Mouse (Mus musculus) spleen, postnatal 10 days (tissue): ENCODE data around the gene Amigo3.
"Not testable (repeated sequence)": the region's sequence is repeated elsewhere in the genome, so short reads cannot be mapped to it uniquely, and the experiment has no call there.

Experiments used
- DNase-seq, 2 experiments: peaks; one replicate each; pipeline ENCODE4 v3.0.0; 2021 to 2022; ENCODE audit warnings: low spot score in 2 of 2

Gene Amigo3

DNA sequence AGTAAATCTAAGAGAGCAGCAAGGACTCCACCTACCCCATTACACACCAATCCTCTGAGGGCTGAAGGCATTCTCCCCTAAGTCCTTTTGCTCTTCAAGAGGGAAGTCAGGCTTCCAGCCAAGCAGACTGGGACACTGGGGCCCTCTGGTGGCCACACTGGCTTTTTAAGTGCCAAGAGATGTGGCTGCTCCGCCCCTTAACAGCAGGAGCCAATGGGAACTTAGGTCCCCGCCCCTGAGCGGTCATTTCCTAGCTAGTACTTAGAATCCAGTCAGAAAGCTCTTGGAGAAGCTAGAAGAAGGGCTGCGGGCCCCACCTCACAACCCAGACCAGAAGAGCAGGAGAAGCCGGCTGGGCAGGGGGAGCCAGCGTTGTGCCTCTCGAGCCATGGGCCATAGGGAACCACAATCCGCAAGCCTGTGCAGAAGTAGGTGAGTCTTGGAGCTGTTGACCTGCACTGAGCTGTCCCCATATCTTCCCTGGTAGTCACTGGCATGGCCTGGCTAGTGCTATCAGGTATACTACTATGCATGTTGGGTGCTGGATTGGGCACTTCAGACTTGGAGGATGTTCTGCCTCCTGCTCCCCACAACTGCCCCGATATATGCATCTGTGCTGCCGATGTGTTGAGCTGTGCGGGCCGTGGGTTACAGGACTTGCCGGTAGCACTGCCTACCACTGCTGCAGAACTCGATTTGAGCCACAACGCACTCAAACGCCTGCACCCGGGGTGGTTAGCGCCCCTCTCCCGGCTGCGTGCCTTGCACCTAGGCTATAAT, at the start of gene Amigo3:
TSS of gene Amigo3 (plus strand) at position 275 of the 780 bp plus-strand sequence.
- DNase-seq: peak; percentile 97

DNA sequence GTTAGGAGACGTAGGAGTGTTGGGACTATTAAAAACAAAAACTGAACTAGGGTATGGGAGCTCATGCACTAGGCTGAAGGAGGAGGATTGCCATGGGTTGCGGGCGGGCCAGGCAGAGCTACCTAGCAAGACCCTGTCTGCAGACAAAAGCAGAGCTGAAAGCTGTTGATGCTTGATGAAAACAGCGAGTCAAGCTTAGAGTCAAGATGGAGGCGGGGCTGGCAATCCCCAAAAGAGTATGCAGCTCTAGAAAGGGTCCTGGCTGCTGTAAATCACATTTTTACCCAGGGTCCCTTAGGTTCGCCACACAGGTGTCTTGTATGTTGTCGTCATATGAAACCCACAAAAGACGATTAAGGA, 49.4 kb upstream of the Amigo3 start:
- DNase-seq: peak; percentile 50 to 58

DNA sequence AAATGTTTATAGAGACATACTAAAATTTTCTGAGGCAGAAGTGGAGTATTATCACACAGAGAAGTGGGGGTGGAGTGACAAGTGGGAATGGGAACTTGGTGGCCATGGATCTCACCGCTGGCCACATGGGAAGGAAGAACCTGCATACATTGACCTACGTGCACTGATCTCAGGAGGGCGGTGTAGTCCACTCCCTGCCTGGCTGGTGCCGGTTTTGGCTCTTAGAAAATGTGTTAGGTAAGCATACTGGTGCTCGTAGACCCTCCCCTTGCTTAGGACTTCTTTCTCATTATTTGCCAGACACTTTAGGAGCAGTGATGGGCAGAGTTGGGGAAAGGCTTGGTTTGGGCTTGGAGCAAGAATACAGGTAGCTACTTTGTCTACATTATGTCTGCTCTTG, 44.9 kb upstream of the Amigo3 start:
- DNase-seq: no peak

DNA sequence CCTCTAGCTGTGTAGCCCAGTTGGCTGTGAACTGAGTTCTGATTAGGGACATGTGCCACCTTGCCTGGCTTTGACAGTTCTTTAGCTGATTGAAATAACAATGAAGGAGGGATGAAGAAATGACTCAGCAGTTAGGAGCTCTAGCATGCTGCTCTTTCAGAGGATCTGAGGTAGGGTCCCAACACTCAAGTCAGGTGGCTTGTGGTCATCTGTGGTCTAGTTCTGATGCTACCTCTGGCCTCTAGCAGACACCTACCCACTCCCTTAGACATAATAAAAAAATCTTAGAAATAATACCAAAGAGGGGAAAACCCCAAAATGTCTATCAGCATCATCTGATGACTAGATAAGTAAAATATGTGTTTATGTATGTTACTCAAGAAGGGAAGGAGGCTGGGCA, 42.6 kb upstream of the Amigo3 start:
- DNase-seq: no peak

DNA sequence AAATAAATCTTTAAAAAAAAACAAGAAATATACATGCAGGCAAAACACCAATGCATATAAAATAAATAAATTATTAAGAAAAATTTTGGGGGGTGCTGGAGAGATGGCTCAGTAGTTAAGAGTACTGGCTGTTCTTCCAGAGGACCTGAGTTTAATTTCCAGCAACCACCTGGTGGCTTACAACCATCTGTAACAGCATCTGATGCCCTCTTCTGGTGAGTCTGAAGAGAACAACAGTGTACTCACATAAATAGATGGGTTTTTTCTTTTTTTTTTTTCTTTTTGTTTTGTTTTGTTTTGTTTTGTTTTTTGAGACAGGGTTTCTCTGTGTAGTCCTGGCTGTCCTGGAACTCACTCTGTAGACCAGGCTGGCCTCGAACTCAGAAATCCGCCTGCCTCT, 39.4 kb upstream of the Amigo3 start:
- not testable (repeated sequence) for DNase-seq

DNA sequence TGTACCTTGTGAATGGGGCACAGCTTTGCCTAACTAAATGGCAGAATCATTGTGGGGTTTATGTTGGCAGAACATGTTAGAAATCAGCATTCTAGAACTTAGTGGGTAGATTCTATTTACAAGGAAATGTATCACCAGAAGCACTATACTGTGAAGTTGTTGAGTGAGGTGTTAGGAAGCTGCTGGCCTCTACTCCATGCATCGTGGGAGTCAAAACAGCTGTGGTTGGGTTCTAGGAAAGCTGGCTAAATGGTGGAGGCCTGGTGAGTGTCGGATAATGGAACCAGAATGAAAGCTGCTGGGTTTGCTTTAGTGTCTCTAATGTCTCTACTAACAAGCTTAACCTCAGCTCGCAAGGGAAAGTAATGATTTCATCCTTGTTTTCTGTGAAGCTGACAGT, 35.8 kb upstream of the Amigo3 start:
- no peak for DNase-seq

DNA sequence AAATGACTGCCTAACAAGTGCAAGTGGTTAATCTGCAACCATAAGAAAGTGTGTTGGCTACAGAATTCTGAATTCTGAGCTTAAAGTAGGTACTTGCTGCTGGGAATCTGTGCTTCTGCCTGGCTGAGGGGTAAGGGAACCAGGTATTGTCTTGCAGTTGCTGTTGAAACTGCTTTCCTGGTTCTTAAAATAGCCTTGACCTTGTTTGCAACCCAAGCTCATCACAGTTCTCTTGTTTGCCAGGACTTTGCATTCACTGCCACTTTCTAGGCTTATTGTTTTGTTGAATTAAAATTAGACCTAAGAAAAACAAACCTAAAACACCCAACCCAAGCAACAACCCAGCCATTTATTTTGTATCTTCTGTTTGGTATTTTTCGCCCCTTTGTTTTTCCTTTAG, 32.2 kb upstream of the Amigo3 start:
- no peak for DNase-seq

DNA sequence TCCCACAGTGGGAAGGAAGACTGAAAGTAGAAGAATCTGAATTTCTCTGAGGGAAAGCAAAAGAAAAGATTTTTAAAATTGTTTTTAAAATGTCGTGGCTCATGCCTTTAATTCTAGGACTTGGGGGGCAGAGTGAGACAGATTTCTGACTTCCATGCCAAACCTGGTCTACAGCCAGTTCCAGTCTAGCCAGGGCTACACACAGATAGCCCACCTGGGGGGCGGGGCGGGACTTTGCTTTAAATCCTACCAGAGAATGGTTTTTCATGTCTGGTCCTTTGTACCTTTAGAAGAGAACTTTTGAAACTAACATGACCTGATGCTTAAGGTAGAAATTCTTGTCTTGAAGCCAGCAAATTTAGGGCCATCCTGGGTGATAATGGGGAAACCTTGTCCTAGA, 29.7 kb upstream of the Amigo3 start:
- DNase-seq: no peak

DNA sequence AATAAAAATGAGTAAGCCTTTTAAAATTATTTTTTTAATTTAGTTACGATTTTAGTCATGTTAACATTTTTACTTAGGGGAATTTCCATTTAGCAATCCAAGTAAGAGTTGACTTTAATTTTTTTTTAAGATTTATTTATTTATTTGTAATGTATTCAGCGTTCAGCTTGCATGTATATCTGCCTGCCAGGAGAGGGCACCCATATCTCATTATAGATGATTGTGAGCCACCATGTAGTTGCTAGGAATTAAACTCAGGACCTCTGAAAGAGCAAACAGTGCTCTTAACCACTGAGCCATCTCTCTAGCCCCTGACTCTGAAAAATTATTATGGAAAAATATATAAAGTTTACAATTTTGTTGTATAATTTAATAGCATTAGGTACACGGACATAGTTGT, 26.4 kb upstream of the Amigo3 start:
- no peak for DNase-seq

DNA sequence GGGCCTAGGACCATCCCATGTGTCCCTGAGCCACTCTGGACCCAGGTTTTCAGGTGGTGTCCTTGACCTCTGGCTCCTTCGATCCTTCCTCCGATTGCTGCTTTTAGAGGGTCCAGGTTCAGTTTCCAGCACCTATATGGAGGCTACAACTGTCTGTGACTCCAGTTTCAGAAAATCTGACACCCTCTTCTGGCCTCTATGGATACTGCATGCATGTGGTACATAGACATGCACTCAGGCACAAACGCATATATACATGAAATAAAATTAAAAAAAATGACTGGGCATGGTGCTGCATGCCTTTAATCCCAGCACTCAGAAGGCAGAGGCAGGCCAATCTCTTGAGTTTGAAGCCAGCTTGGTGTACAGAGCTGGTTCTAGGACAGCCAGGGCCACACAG, 25.1 kb upstream of the Amigo3 start:
- no peak for DNase-seq

DNA sequence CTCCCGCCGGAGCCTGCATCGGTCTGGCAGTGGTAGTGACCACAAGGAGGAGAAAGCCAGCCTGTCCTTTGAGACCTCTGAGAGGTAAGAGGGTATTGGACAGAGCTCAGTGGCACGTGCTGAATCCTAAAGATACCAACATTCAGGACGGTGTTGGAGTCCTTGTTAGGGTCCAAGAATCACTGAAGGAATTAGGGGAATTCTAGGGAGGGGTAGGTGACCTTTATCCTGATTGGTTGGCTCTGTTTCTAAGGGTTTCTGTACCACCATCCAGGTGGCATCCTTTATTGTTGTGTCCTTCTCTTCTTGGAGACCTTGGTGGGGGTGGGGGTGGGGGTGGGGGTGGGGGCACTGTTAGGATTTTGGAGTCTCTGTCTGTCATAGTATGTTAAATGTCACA, 20.8 kb upstream of the Amigo3 start:
- no peak for DNase-seq

DNA sequence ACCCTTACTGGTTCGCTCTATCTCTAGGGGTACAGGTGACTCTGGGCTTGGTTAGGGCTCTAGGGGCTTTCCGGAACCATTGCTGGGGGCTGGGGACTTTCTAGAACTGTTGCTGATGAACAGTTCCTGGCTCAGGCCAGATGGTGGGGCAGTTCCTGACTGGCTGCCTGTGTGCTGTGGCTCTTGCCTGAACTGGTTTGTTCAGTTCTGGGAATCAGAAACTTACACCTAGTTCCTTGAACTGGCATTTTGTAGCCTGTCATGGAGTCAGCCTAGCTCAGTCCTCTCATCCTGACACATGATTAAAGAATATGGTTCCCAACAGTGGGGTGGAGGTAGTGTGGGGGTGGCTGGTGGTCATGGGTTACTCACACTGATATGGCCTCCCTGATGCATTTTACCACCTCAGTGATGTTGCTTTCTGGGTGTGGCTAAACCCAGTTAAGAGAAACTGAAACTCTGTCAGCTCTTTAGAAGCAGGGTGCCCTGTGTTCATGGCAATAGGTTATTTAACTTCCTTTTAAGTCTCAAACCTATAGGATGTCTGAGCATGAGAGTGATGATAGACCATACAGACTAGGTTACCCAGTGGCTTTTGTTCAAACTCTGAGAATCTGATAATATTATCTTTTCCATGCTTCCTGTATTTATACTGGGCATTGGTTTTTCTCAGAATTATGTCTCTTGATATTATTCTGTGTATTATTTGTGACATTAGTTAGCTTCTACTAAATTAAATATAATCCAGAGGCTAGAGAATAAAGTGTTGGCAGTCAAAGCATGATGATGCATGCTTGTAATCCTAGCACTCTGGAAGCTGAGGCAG, 17.4 kb upstream of the Amigo3 start:
- DNase-seq: peak in 1 of 2 experiments; percentile 22

DNA sequence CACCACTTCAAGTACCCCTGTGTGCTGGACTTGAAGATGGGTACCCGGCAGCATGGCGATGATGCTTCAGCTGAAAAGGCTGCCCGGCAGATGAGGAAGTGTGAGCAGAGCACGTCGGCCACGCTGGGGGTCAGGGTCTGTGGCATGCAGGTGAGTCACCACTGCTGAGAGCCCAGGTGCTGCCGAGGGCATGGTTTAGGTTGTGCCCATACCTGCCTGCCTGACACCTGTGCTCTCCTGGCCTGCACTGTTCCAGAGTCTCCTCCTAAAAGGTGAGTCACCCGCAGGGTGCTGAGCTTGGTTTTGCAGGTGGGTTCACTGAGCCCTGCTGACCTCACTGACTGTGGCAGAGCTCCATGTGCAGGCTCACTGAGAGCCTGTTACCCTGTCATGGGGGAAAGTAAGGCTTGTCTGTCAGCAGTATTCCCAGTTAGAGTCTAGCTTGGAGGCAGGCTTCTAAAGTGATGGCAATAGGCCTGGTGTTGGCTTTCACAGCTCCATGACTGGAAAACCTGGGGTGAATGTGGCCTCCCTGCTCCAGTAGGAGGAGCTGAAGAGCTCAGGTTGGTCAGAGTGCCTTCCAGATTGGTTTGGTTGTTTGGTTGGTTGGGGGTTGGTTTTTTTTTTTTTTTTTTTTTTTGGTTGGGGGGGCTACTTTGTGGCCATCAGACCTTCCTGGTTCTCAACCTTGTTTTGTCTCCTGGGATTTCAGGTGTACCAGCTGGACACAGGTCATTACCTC, 8.0 kb upstream of the Amigo3 start:
- DNase-seq: no peak

DNA sequence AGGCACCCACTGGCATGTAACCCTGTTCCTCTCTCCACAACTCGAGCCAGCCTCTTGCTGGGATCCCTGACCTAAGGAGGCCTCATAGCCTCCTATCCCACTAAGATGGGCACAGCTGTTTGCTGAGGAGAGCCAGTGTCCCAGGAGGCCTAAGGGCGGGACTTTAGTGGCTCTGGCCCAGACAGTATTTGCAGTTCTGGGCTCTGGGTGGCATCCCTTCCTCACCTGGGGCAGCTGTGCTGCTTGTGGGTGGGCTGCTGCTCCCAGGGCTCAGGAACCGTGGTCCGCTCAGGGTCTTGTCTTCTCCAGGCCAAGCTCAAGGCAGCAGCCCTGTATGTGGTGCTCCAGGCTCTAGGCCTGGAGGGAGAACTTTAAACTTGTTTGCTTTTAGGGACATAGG, 6.4 kb upstream of the Amigo3 start:
- DNase-seq: no peak

DNA sequence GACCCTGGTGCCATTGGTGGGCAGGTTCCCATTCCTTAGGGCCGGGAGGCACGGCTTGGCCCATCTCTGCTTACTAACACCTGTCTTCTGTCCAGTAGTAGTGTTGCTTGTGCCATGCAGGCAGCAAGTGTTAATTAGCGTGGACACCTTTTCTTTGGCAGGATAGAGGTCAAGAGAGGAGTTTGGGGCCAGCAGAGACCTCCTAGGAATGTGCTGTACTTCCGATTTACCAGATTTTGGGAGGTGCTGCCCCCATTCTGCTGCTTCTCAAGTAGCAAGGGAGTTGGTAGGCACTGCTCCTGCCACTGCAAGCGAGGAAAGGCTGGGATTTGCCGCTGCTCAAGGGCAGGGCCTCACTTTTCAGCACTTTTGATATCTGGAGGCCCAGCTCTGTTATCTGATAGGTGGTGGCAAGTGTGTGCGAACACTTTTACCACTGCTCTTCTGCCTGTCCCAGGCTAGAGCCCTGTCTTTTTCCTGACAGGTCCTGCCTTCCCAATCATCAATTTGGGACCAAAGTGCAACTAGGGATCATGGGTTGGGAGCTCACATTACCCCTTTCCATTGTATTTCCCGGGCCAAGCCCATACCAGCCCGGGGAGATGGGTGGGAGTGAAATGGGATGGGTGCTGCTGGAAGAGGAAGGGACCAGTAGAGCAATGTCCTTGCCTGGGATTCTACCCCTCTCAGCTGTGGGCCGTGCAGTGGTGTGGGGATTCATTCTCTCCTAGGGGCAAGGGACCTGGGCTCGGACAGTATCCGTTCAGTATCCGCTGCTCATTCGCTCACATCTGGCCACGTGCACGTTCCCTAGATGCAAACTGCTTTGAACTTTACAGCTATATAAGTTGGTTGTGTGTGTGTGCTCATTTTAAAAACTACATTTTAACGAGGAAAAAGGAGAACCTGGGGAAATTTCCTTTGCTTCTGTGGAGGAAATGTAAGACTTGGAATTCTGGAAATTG, 5.1 kb upstream of the Amigo3 start:
- DNase-seq: no peak

DNA sequence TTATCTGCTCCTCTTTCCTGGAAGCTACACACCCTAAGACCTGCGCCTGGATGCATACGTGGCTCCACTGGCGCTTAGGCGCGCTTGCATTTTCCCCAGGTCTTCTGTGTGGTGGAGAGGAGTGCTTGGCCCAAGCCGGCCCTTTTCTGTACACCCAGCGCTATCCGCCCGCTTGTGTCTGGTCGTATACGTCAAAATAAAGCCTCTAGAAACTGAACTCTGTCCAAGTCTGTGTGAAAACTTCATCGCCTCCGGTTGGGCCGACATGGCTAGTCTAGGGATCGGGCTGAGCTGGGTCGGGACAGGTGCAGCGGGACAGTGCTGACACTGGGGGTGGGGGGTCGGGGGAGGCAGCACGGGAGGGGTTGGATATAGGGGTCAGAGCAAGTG, 4.4 kb upstream of the Amigo3 start:
- no peak for DNase-seq

DNA sequence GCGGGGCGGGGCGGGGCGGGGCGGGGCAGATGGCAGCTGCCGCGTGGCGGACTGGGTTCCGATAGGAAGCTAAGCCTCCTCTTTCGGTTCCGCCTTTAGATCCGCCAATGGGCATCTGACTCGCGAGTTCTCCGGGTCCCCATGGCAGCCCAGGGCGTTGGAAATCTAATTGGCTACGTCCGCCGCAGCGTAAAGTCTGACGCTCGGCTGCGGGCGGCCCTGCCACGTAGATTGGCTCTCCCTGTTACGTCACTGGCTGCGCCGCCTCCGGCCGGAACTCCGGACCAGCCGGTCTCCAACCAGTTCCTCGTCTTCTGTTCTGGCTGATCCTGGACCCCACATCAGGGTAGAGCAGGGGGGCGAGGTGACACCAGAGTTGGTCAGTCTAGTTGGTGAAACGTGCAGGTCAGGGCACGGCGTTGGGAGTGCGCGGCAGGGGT, 3.9 kb upstream of the Amigo3 start, which contains the start of gene Gmppb:
TSS of gene Gmppb (plus strand) at position 227 of the 440 bp plus-strand sequence.
- DNase-seq: peak; percentile 89 to 97

DNA sequence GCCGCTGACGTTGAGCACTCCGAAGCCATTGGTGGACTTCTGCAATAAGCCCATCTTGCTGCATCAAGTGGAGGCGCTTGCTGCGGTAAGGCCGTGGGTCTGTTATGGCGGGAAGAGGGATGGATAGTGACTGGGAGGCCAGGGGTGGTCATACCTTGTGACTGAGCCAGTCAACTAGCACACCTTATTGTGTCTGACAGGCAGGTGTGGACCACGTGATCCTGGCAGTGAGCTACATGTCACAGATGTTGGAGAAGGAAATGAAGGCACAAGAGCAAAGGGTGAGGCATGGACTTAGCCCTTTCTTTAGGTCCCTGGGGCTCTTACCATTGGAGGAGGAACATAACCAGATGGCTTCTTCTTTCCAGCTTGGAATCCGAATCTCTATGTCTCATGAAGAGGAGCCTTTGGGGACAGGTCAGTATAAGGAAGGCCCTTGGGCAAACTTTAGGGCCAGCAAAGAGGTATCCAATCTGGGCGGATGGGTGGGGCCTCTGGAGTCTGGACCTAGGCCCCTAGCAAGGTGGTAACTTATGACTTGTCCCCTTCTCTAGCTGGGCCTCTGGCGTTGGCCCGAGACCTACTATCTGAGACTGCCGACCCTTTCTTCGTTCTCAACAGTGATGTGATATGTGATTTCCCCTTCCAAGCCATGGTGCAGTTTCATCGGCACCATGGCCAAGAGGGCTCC, 3.3 kb upstream of the Amigo3 start:
- peak in 1 of 2 experiments; percentile 22 for DNase-seq

DNA sequence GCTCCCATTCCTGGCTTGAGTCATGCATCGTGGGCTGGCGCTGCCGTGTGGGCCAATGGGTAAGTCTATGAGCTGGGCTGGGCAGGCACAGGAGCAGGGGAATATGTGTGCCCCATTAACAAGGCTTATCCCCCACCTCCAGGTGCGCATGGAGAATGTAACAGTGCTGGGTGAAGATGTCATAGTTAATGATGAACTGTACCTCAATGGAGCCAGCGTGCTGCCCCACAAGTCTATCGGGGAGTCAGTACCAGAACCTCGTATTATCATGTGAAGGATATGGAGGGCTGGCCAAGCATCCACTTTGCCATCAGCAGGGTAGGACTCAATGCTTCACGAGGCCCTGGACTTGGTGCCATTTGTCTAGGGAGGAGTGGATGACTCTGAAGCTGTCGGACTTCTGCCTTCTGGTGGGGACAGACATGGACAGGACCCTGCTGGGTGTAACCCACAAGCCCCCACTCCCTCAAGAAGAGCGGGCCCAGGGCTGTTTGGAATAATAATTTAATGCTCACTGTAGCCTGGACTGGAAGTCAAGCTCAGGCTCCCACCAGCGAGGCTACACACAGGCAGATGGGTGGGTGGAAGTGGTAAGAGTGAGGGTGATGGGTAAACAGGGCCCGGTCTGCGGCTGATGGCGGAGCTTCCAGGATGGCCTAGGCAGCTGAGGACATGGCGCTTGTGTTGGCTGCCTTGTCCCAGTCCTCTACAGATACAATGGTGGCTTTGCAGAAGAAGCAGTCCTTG, 1.6 kb upstream of the Amigo3 start:
- no peak for DNase-seq

DNA sequence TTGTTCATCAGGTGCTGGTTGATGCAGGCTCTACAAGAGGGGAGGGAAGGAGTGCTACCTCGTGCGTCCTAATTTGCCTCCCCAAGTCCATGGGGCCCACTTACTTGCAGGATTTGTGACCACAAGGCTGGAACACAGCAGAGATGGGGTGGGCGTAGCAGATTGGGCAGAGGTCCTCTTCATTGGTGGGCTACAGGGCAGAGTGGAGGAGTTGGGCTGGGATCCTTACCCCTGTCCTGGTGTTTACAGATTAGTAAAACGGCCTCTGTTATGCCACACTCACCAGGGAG, 1.1 kb upstream of the Amigo3 start:
- DNase-seq: no peak
